Mouse (Mus musculus) liver, embryonic 16.5 days (tissue): ENCODE results near the gene Hdac5. TPM values are rescaled to one million over a fixed set of nuclear protein-coding genes. Genes with fewer than 3 reads are reported as not detected.
"Not testable (repeated sequence)": the region's sequence is repeated elsewhere in the genome, so short reads cannot be mapped to it uniquely, and the experiment has no call there.

Experiments used
- ATAC-seq: fragments of 200-750 bp; cut with Nextera tagmentation; 2 replicates; pipeline ENCODE4 v1.8.0; 2017; ENCODE audit warnings: low read depth, mild to moderate bottlenecking, moderate number of reproducible peaks, moderate library complexity
- H3K27ac ChIP-seq: fragments of 300-500 bp; sonication (generic); 2 replicates; pipeline ENCODE4 v1.5.1; 2014; ENCODE audit warnings: mild to moderate bottlenecking, low read length
- H3K27me3 ChIP-seq: fragments of 300-500 bp; sonication (generic); 2 replicates; pipeline ENCODE4 v1.6.1; 2014; ENCODE audit warnings: low read depth, low read length, mixed read lengths; ENCODE audit not compliant: control insufficient read depth, insufficient read depth
- H3K36me3 ChIP-seq: fragments of 300-500 bp; sonication (generic); 2 replicates; pipeline ENCODE4 v1.6.1; 2014; ENCODE audit warnings: mild to moderate bottlenecking; ENCODE audit not compliant: control insufficient read depth, insufficient read depth
- H3K4me1 ChIP-seq: fragments of 300-500 bp; sonication (generic); 2 replicates; pipeline ENCODE4 v1.6.1; 2014; ENCODE audit warnings: low read depth, low read length, mixed read lengths; ENCODE audit not compliant: control insufficient read depth
- H3K4me2 ChIP-seq: fragments of 300-500 bp; sonication (generic); 2 replicates; pipeline ENCODE4 v1.6.1; 2014; ENCODE audit warnings: low read depth, low read length, mixed read lengths
- H3K4me3 ChIP-seq: fragments of 300-500 bp; sonication (generic); 2 replicates; pipeline ENCODE4 v1.5.1; 2014; ENCODE audit warnings: low read depth, mild to moderate bottlenecking, low read length
- H3K9ac ChIP-seq: fragments of 300-500 bp; sonication (generic); 2 replicates; pipeline ENCODE4 v1.6.1; 2014; ENCODE audit warnings: low read depth, low read length
- H3K9me3 ChIP-seq: fragments of 300-500 bp; sonication (generic); replicated peaks from 2 replicates; pipeline ENCODE4 v1.6.1; 2016; ENCODE audit warnings: low read length; ENCODE audit not compliant: control insufficient read depth
- WGBS: fragments of 180-500 bp; shearing (Covaris S2); extraction: QIAGEN DNeasy Blood & Tissue Kit; methylation state at CpG from one replicate; pipeline ENCODE4 v1.1.7; 2014; ENCODE audit not compliant: insufficient replicate concordance; 5-methylcytosine and 5-hydroxymethylcytosine counted together
- polyA plus RNA-seq: library from polyadenylated mRNA; unstranded; fragments of >200 nt; fragmentation: Nextera tagmentation; extraction: Ambion mirVana; gene quantifications from 2 replicates; pipeline ENCODE4 v1.2.1, GENCODE M21; 2015

Gene Hdac5
- polyA plus RNA-seq, 1 experiment from 2014 or later: 20.4 TPM

GRCm38 (mm10) chr11:102158024-102158423 lies 71.9 kb downstream of the Hdac5 start:
- H3K4me3 ChIP-seq, ATAC-seq, H3K4me1 ChIP-seq, H3K9ac ChIP-seq, H3K9me3 ChIP-seq, H3K4me2 ChIP-seq, H3K36me3 ChIP-seq, H3K27ac ChIP-seq, H3K27me3 ChIP-seq: not testable (repeated sequence)
- WGBS: 43% methylated on average over 2 of the region's 2 CpGs

DNA sequence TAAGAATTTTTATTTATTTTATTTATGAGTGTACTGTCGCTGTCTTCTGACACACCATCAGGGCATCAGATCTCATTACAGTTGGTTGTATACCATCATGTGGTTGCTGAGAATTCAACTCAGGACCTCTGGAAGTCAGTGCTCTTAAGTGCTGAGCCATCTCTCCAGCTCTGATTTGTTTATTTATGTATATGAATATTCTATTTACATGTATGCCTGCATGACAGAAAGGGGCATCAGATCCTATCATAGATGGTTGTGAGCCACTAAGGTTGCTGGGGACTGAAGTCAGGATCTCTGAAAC lies 73.2 kb downstream of the Hdac5 start:
- H3K4me1 ChIP-seq: peaks cover 8% of the 10 kb centered on the region
- H3K9me3 ChIP-seq: no peaks in the 10 kb centered on the region
- no peaks in the 10 kb centered on the region for H3K36me3 ChIP-seq
- 10% methylated on average over 1 of the region's 1 CpGs for WGBS
- peak overlapping the region; percentile 91; the same call in 1 of the 2 replicates for H3K4me2 ChIP-seq
- no peak overlapping the region; the same call in 1 of the 2 replicates for H3K4me3 ChIP-seq
- no peak for ATAC-seq
- no peaks in the 10 kb centered on the region for H3K27me3 ChIP-seq
- no peak overlapping the region for H3K9ac ChIP-seq
- no peak overlapping the region for H3K27ac ChIP-seq

DNA sequence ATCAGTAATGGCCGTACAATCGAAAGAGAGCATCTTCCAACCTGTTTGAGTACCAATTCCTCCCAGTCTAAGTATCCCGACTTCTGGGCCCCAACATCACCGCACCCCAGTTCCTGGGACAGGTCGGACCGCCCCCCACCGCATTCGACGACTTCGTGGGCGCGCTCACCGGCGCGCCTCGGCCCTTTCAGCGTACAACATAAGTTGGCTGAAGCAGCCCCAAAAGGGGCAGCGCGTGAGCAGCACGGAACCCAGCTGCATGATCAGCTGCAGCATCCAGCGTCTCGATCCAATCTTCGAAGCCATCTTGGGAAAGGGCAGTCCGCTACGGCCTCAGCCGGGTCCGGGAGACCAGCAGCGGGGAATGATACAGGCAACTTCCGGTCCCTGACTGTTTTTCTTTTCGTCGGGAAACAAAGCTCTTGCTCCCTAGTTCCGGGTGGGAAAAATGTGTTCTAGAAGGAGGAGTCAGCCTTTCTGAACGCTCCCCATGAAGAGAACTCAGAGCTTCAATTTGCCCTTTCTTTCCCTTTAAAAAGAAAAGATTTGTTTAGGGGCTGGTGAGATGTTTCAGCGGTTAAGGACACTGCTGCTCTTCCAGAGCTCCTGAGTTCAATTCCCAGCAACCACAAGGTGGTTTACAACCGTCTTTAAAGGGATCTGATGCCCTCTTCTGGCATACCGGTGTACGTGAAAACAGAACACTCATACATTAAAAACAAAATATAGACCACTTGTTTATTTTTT lies 73.8 kb downstream of the Hdac5 start, which contains the start of gene Tmem101:
Gene Tmem101, minus strand, starts transcription at position 366 of the 747 bp plus-strand sequence.
- WGBS: under 1% methylated on average over 37 of the region's 37 CpGs
- peak; percentile 81 for ATAC-seq
- peak within 1 kb of the TSS; percentile 4 for H3K27ac ChIP-seq

GRCm38 (mm10) chr11:102147213-102147989 lies 82.6 kb downstream of the Hdac5 start:
- 21% methylated on average over 34 of the region's 34 CpGs for WGBS
- peak overlapping the region; percentile 80 for H3K4me2 ChIP-seq
- peak overlapping the region; percentile 65 for H3K4me3 ChIP-seq
- H3K9ac ChIP-seq: no peak overlapping the region
- no peak overlapping the region for H3K27ac ChIP-seq
- H3K36me3 ChIP-seq: no peaks in the 10 kb centered on the region
- ATAC-seq: no peak
- no peaks in the 10 kb centered on the region for H3K9me3 ChIP-seq
- peaks cover 24% of the 10 kb centered on the region for H3K4me1 ChIP-seq
- H3K27me3 ChIP-seq: peaks cover 43% of the 10 kb centered on the region

More for the DNA sequence above, 73.8 kb downstream of the Hdac5 start, which contains the start of gene Tmem101:
- Histone ChIP-seq H3K27me3 (no peaks in the 10 kb centered on the region), H3K4me1 (peaks cover 8% of the 10 kb centered on the region), H3K4me2 (peak within 1 kb of the TSS; percentile 91), H3K9ac (peak within 1 kb of the TSS; percentile 76), H3K4me3 (peak within 1 kb of the TSS; percentile 83), H3K9me3 (no peaks in the 10 kb centered on the region), H3K36me3 (no peaks in the 10 kb centered on the region)

GRCm38 (mm10) chr11:102146531-102146930 lies 83.4 kb downstream of the Hdac5 start:
- no peak for ATAC-seq
- peaks cover 43% of the 10 kb centered on the region for H3K27me3 ChIP-seq
- WGBS: 8% methylated on average over 17 of the region's 17 CpGs

GRCm38 (mm10) chr11:102146005-102146404 lies 84.0 kb downstream of the Hdac5 start:
- peak overlapping the region; percentile 59 for H3K9ac ChIP-seq
- peaks cover 43% of the 10 kb centered on the region for H3K27me3 ChIP-seq
- H3K27ac ChIP-seq: peak overlapping the region; percentile 82
- H3K4me1 ChIP-seq: peaks cover 24% of the 10 kb centered on the region
- no peaks in the 10 kb centered on the region for H3K9me3 ChIP-seq
- H3K4me2 ChIP-seq: peak overlapping the region; percentile 80
- peak overlapping the region; percentile 65 for H3K4me3 ChIP-seq
- WGBS: 2% methylated on average over 16 of the region's 16 CpGs
- ATAC-seq: peak; percentile 57
- H3K36me3 ChIP-seq: no peaks in the 10 kb centered on the region

More at GRCm38 (mm10) chr11:102146531-102146930, 83.4 kb downstream of the Hdac5 start:
- peak overlapping the region; percentile 65 for H3K4me3 ChIP-seq
- H3K36me3 ChIP-seq: no peaks in the 10 kb centered on the region
- peak overlapping the region; percentile 80 for H3K4me2 ChIP-seq
- peak overlapping the region; percentile 59 for H3K9ac ChIP-seq
- H3K27ac ChIP-seq: peak overlapping the region; percentile 63
- H3K9me3 ChIP-seq: no peaks in the 10 kb centered on the region
- peaks cover 24% of the 10 kb centered on the region for H3K4me1 ChIP-seq

- H3K9me3 ChIP-seq: no peaks in the 10 kb centered on the region
- peak within 1 kb of the TSS; percentile 80 for H3K4me2 ChIP-seq
- H3K36me3 ChIP-seq: no peaks in the 10 kb centered on the region
- peak within 1 kb of the TSS; percentile 82 for H3K27ac ChIP-seq
- peaks cover 24% of the 10 kb centered on the region for H3K4me1 ChIP-seq
- ATAC-seq: peak; percentile 1; the same call in 1 of the 2 replicates
- H3K27me3 ChIP-seq: peaks cover 43% of the 10 kb centered on the region
- 1% methylated on average over 50 of the region's 50 CpGs for WGBS
- peak within 1 kb of the TSS; percentile 59 for H3K9ac ChIP-seq
- peak within 1 kb of the TSS; percentile 65 for H3K4me3 ChIP-seq
Observed at GRCm38 (mm10) chr11:102145471-102146001, 84.4 kb downstream of the Hdac5 start, which contains the start of gene Nags. Gene Nags (plus strand): TSS chr11:102145513.

DNA sequence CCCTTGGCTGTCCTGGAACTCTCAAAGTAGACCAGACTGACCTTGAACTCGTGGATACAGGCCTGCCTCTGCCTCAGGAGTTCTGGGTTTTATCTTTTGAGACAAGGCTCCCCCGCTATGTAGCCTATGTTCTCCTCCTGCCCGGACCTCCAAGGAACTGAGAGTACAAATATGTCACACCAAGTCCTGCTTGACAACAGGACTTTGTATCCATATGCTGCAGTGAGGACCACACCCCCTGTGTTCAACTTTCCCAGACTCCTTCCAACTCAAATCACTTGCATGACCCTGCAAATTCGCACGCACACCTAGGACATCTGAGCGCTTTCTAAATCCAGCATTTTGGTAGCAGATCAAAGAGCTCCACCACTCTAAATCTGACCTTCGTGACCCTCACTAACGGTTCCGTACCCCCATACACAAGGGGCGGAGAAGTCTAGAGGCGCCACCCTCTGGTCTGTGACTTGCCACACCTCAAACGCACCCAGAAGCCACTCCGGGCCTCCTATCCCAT lies 85.0 kb downstream of the Hdac5 start:
- Histone ChIP-seq H3K36me3 (no peaks in the 10 kb centered on the region), H3K4me2 (peak overlapping the region; percentile 80), H3K9ac (no peak overlapping the region), H3K9me3 (no peaks in the 10 kb centered on the region), H3K27ac (peak overlapping the region; percentile 41; the same call in 1 of the 2 replicates), H3K4me1 (peaks cover 24% of the 10 kb centered on the region), H3K27me3 (peaks cover 43% of the 10 kb centered on the region), H3K4me3 (peak overlapping the region; percentile 65)
- 19% methylated on average over 13 of the region's 13 CpGs for WGBS
- ATAC-seq: peak; percentile 77
